In genomic region chr4:133184898-133185665, GRCm38 (mm10) we compare ENCODE assay signal across 8 mouse cellular contexts. TPM values are rescaled to one million over a fixed set of nuclear protein-coding genes. Genes with fewer than 3 reads are reported as not detected.
A peak's percentile ranks its signal among the peaks of the same experiment; 100 is the strongest.
DNase-seq lines count a peak whose midpoint lies in the region; ATAC-seq lines count a peak whose summit lies in the region.

No protein-coding gene starts in this region.

- H3K4me2 ChIP-seq in forebrain, embryonic 15.5 days (replicated peaks): no peak overlapping the region
- H3K4me2 ChIP-seq in limb, embryonic 15.5 days: 0 out of 2 replicates have a peak overlapping the region, but pooled peaks have one; percentile 10

- H3K36me3 ChIP-seq in forebrain, embryonic 15.5 days: peaks cover 22% of the 10 kb centered on the region
- peaks cover 51% of the 10 kb centered on the region for H3K36me3 ChIP-seq in limb, embryonic 15.5 days

- WGBS in forebrain, embryonic 15.5 days: 40% methylated on average over 15 of the region's 15 CpGs
- 17% methylated on average over 15 of the region's 15 CpGs for WGBS in limb, embryonic 15.5 days

- H3K4me1 ChIP-seq in forebrain, embryonic 15.5 days: peaks cover 14% of the 10 kb centered on the region
- peaks cover 40% of the 10 kb centered on the region for H3K4me1 ChIP-seq in limb, embryonic 15.5 days

- no peak overlapping the region; the same call in 1 of the 2 replicates for H3K9ac ChIP-seq in forebrain, embryonic 15.5 days (replicated peaks)
- H3K9ac ChIP-seq in limb, embryonic 15.5 days: no peak overlapping the region

- DNase-seq in adrenal gland, adult 2 months: peak; percentile 70
- no peak for DNase-seq in adrenal gland, postnatal 4 days (ENCODE audit: low spot score in 2 of 2)
- DNase-seq in CD8-positive naive resting alpha-beta T cell, adult 2 months (ENCODE audit: low read depth in 2 of 2, low spot score in 2 of 2): peak; percentile 33 to 37
- DNase-seq in heart, postnatal 4 days: peak; percentile 77
- peak; percentile 82 for DNase-seq in skeletal muscle tissue, adult 2 months (ENCODE audit: low read depth, low spot score)
- DNase-seq in right cerebral cortex, postnatal 4 days: no peak

- H3K9me3 ChIP-seq in forebrain, embryonic 15.5 days: no peaks in the 10 kb centered on the region
- no peaks in the 10 kb centered on the region for H3K9me3 ChIP-seq in limb, embryonic 15.5 days

- no peak for ATAC-seq in forebrain, embryonic 15.5 days (replicated peaks)
- peak; percentile 57; the same call in 1 of the 2 replicates for ATAC-seq in limb, embryonic 15.5 days (ENCODE audit: insufficient number of reproducible peaks, low FRiP score, low TSS enrichment, low read depth)

- H3K27ac ChIP-seq in forebrain, embryonic 15.5 days (replicated peaks): peak overlapping the region; percentile 62
- peak overlapping the region; percentile 89 for H3K27ac ChIP-seq in limb, embryonic 15.5 days

- H3K27me3 ChIP-seq in forebrain, embryonic 15.5 days: no peaks in the 10 kb centered on the region
- no peaks in the 10 kb centered on the region for H3K27me3 ChIP-seq in limb, embryonic 15.5 days

- no peak overlapping the region for H3K4me3 ChIP-seq in forebrain, embryonic 15.5 days
- no peak overlapping the region for H3K4me3 ChIP-seq in limb, embryonic 15.5 days

RNA-seq across cellular contexts. Expression of gene Cd164l2, which starts 26.8 kb away (rescaled TPM):
- total RNA-seq in adrenal gland, adult 2 months (2021): 1 to 10 TPM; 1.6 to 4.0 TPM
- polyA plus RNA-seq in adrenal gland, adult 2 months (2012; rRNA removed): 2.5 and 5.6 TPM in 2 replicates
- 1 to 10 TPM; 2.3 to 5.2 TPM for total RNA-seq in adrenal gland, postnatal 4 days (2021)
- polyA plus RNA-seq in forebrain, embryonic 15.5 days (2015; fragmentation: Nextera tagmentation; extraction: Ambion mirVana): 0.38 and 0.87 TPM in 2 replicates
- not detected for total RNA-seq in heart, postnatal 4 days (2021)
- 3.6 and 5.2 TPM in 2 replicates for polyA plus RNA-seq in limb, embryonic 15.5 days (2015; fragmentation: Nextera tagmentation; extraction: Ambion mirVana)

RNA-seq across cellular contexts. Expression of gene Gpr3, which starts 27.3 kb away (rescaled TPM):
- total RNA-seq in adrenal gland, adult 2 months (2021): under 1 TPM; 0.17 to 0.21 TPM
- 0.49 and 1.1 TPM in 2 replicates for polyA plus RNA-seq in adrenal gland, adult 2 months (2012; rRNA removed)
- total RNA-seq in adrenal gland, postnatal 4 days (2021): under 1 TPM in 1 of 2 experiments, not detected in 1; 0.31 TPM
- polyA plus RNA-seq in forebrain, embryonic 15.5 days (2015; fragmentation: Nextera tagmentation; extraction: Ambion mirVana): 0.48 and 0.55 TPM in 2 replicates
- total RNA-seq in heart, postnatal 4 days (2021): under 1 TPM; 0.20 to 0.45 TPM
- polyA plus RNA-seq in limb, embryonic 15.5 days (2015; fragmentation: Nextera tagmentation; extraction: Ambion mirVana): not detected in 2 replicates

RNA-seq across cellular contexts. Expression of gene Wasf2, which starts 54.8 kb away (rescaled TPM):
- total RNA-seq in adrenal gland, adult 2 months (2021): 100 to 1,000 TPM in 1 of 2 experiments, 10 to 100 TPM in 1; 99.4 to 130 TPM
- 43.2 and 57.0 TPM in 2 replicates for polyA plus RNA-seq in adrenal gland, adult 2 months (2012; rRNA removed)
- 100 to 1,000 TPM; 155 to 157 TPM for total RNA-seq in adrenal gland, postnatal 4 days (2021)
- polyA plus RNA-seq in forebrain, embryonic 15.5 days (2015; fragmentation: Nextera tagmentation; extraction: Ambion mirVana): 31.8 and 33.6 TPM in 2 replicates
- 100 to 1,000 TPM; 141 to 149 TPM for total RNA-seq in heart, postnatal 4 days (2021)
- 117 and 129 TPM in 2 replicates for polyA plus RNA-seq in limb, embryonic 15.5 days (2015; fragmentation: Nextera tagmentation; extraction: Ambion mirVana)

RNA-seq across cellular contexts. Expression of gene Map3k6, which starts 55.5 kb away (rescaled TPM):
- total RNA-seq in adrenal gland, adult 2 months (2021): 10 to 100 TPM; 22.4 to 22.9 TPM
- polyA plus RNA-seq in adrenal gland, adult 2 months (2012; rRNA removed): 17.5 and 17.6 TPM in 2 replicates
- total RNA-seq in adrenal gland, postnatal 4 days (2021): 10 to 100 TPM; 24.8 to 25.2 TPM
- 1.7 and 1.8 TPM in 2 replicates for polyA plus RNA-seq in forebrain, embryonic 15.5 days (2015; fragmentation: Nextera tagmentation; extraction: Ambion mirVana)
- 1 to 10 TPM; 6.3 to 6.8 TPM for total RNA-seq in heart, postnatal 4 days (2021)
- polyA plus RNA-seq in limb, embryonic 15.5 days (2015; fragmentation: Nextera tagmentation; extraction: Ambion mirVana): 21.3 and 21.4 TPM in 2 replicates

Comparison
In these comparisons a context has a peak if more than half of its experiments do, and no peak if none do; other contexts are left out.
1. DNase-seq: peak in adrenal gland, adult 2 months (single experiment), CD8-positive naive resting alpha-beta T cell, adult 2 months (2 of 2), heart, postnatal 4 days (single experiment) and skeletal muscle tissue, adult 2 months (single experiment); none in adrenal gland, postnatal 4 days (0 of 2) and right cerebral cortex, postnatal 4 days (single experiment).